In genomic region chr8:47933087-47933486, GRCm38 (mm10) we compare ENCODE assay signal across 16 mouse cellular contexts. TPM values are rescaled to one million over a fixed set of nuclear protein-coding genes. Genes with fewer than 3 reads are reported as not detected.
DNase-seq lines count a peak whose midpoint lies in the region; ATAC-seq and TF ChIP-seq lines count a peak whose summit lies in the region.
"Had no signal": no experiment of that assay in that cellular context is flagged by ENCODE, and none has a peak within 500 bp of the region (broad histone marks: within the 10 kb centered on the region; RNA-seq: fewer than 3 reads in every experiment).

No protein-coding gene starts in this region.

- ATAC-seq in heart, embryonic 12.5 days (ENCODE audit: insufficient number of reproducible peaks, low FRiP score) = no peak
- no peak for ATAC-seq in lung, embryonic 14.5 days (ENCODE audit: insufficient read depth)

- no peak overlapping the region for H3K4me3 ChIP-seq in heart, embryonic 12.5 days
- no peak overlapping the region for H3K4me3 ChIP-seq in lung, embryonic 14.5 days (ENCODE audit: low read depth, low read length)
- H3K4me3 ChIP-seq in embryonic fibroblast, embryonic 13.5 days (ENCODE audit: insufficient read depth, low read length) = no peak overlapping the region
- H3K4me3 ChIP-seq: erythroblast, embryonic 14.5 days; hindbrain, embryonic 10.5 days; limb, embryonic 13.5 days had no signal

- peak overlapping the region; percentile 88 for H3K27ac ChIP-seq in heart, embryonic 12.5 days (ENCODE audit: poor library complexity, severe bottlenecking)
- H3K27ac ChIP-seq in lung, embryonic 14.5 days (ENCODE audit: low read depth) = peak overlapping the region; percentile 54
- H3K27ac ChIP-seq in embryonic fibroblast, embryonic 13.5 days (ENCODE audit: insufficient read depth, low read length) = peak overlapping the region; percentile 97
- H3K27ac ChIP-seq: liver, embryonic 14.5 days had no signal

- H3K4me1 ChIP-seq in heart, embryonic 12.5 days (replicated peaks) = peaks cover 64% of the 10 kb centered on the region
- peaks cover 28% of the 10 kb centered on the region for H3K4me1 ChIP-seq in lung, embryonic 14.5 days (ENCODE audit: insufficient read depth)
- H3K4me1 ChIP-seq in embryonic fibroblast, embryonic 13.5 days (ENCODE audit: control insufficient read depth, insufficient read depth, low read length) = peaks cover 35% of the 10 kb centered on the region

- no peaks in the 10 kb centered on the region for H3K36me3 ChIP-seq in heart, embryonic 12.5 days
- no peaks in the 10 kb centered on the region for H3K36me3 ChIP-seq in lung, embryonic 14.5 days (ENCODE audit: insufficient read depth)
- H3K36me3 ChIP-seq: hindbrain, embryonic 10.5 days; limb, embryonic 13.5 days had no signal

- DNase-seq in heart, postnatal 36 days = no peak
- DNase-seq in lung, embryonic 14.5 days = no peak
- DNase-seq in lung, postnatal 14 days = no peak
- DNase-seq in heart, postnatal 4 days = peak; percentile 3
- DNase-seq in ovary, adult 18-20 months (ENCODE audit: low spot score) = no peak
- DNase-seq: adrenal gland, adult 2 months; cerebellum, adult 2 months; cerebellum, postnatal 36 days; gastrocnemius, postnatal 14 days; thymus, postnatal 25 days had no signal

- no peak for TF ChIP-seq CTCF in lung, embryonic 14.5 days (IDR thresholded peaks at IDR 0.05; ENCODE audit: low read depth)
- no peak for TF ChIP-seq CTCF in embryonic fibroblast, embryonic 13.5 days (IDR thresholded peaks at IDR 0.05; ENCODE audit: borderline replicate concordance, insufficient read depth, low read length)

- no peaks in the 10 kb centered on the region for H3K27me3 ChIP-seq in heart, embryonic 12.5 days (replicated peaks)
- H3K27me3 ChIP-seq in lung, embryonic 14.5 days (ENCODE audit: insufficient read depth, low read length) = no peaks in the 10 kb centered on the region
- H3K27me3 ChIP-seq: limb, embryonic 13.5 days had no signal

- no peak for TF ChIP-seq POLR2A in embryonic fibroblast, embryonic 13.5 days (IDR thresholded peaks at IDR 0.05; ENCODE audit: low read depth, low read length)

- H3K9me3 ChIP-seq in heart, embryonic 12.5 days (replicated peaks) = no peaks in the 10 kb centered on the region
- no peaks in the 10 kb centered on the region for H3K9me3 ChIP-seq in lung, embryonic 14.5 days (ENCODE audit: low read depth, low read length)
- H3K9me3 ChIP-seq: hindbrain, embryonic 10.5 days; limb, embryonic 13.5 days had no signal

- no peak overlapping the region for H3K9ac ChIP-seq in heart, embryonic 12.5 days
- no peak overlapping the region for H3K9ac ChIP-seq in lung, embryonic 14.5 days
- H3K9ac ChIP-seq: limb, embryonic 13.5 days; liver, embryonic 14.5 days had no signal

- H3K4me2 ChIP-seq in heart, embryonic 12.5 days = no peak overlapping the region
- no peak overlapping the region for H3K4me2 ChIP-seq in lung, embryonic 14.5 days

- 72% methylated on average over 3 of the region's 3 CpGs for WGBS in heart, embryonic 12.5 days
- 88% methylated on average over 3 of the region's 3 CpGs for WGBS in lung, embryonic 14.5 days

- intact Hi-C loops in heart, postnatal 36 days (cut with DNase I) = loop anchor here (2.0 kb wide), 1 partner anchor 84 kb away; no protein-coding TSS in a partner anchor

RNA-seq across cellular contexts. Expression of gene Wwc2, which starts 57.6 kb away (rescaled TPM):
- 22.1 and 23.9 TPM in 2 replicates for polyA plus RNA-seq in heart, embryonic 12.5 days (2016; fragmentation: Nextera tagmentation; extraction: Ambion mirVana)
- 10 to 100 TPM; 26.1 to 28.3 TPM for total RNA-seq in heart, postnatal 36 days (2021)
- polyA plus RNA-seq in lung, embryonic 14.5 days (2014; fragmentation: Nextera tagmentation; extraction: Ambion mirVana) = 16.6 and 17.1 TPM in 2 replicates
- polyA plus RNA-seq in embryonic fibroblast, embryonic 13.5 days (2011; ENCODE audit: insufficient read length, low read depth, missing spikeins) = 41.4 and 52.9 TPM in 2 replicates
- total RNA-seq in heart, postnatal 4 days (2021) = 10 to 100 TPM; 47.4 to 47.9 TPM
